Mouse (Mus musculus) left cerebral cortex, postnatal 36 days (tissue): Measurements from ENCODE around the gene Dnaaf5. TPM values are rescaled to one million over a fixed set of nuclear protein-coding genes. Genes with fewer than 3 reads are reported as not detected.

Experiments
- DNase-seq, 2 experiments: peaks; one replicate each; pipeline ENCODE4 v3.0.0; 2021 to 2022; ENCODE audit warnings: low spot score in 2 of 2, mixed read lengths in 1 of 2
- intact Hi-C: fragments of 180-260 bp; cut with DNase I; formaldehyde crosslinking; loops from one replicate; pipeline ENCODE4 v1.15.1; 2025
- total RNA-seq, 2 experiments: library from RNA; stranded (reverse); gene quantifications; 2 replicates each; pipeline ENCODE4 v1.2.3; 2021

Dnaaf5 gene
- total RNA-seq, result 1 to 10 TPM; 6.7 to 7.7 TPM

GRCm38 (mm10) chr5:139149681-139150602, at the start of gene Dnaaf5, which contains the start of gene Prkar1b:
Gene Dnaaf5 (plus strand): TSS chr5:139150223.
Gene Prkar1b (minus strand): TSS chr5:139150001.
- DNase-seq, result peak; percentile 95 to 96
- intact Hi-C loops, result no loop called here

GRCm38 (mm10) chr5:139101783-139102182, 48.2 kb upstream of the Dnaaf5 start:
- intact Hi-C loops, result no loop called here
- DNase-seq, result no peak

- intact Hi-C loops, result no loop called here
These were observed 42.2 kb upstream of the Dnaaf5 start for GRCm38 (mm10) chr5:139107815-139108214.

GRCm38 (mm10) chr5:139110140-139110855, 39.7 kb upstream of the Dnaaf5 start:
- intact Hi-C loops, result no loop called here
- no peak for DNase-seq

More at GRCm38 (mm10) chr5:139107815-139108214, 42.2 kb upstream of the Dnaaf5 start:
- DNase-seq, result no peak

- intact Hi-C loops, result no loop called here
These were observed 38.0 kb upstream of the Dnaaf5 start for GRCm38 (mm10) chr5:139111991-139112390.

GRCm38 (mm10) chr5:139112418-139112817, 37.6 kb upstream of the Dnaaf5 start:
- intact Hi-C loops, result no loop called here
- DNase-seq, result no peak

More at GRCm38 (mm10) chr5:139111991-139112390, 38.0 kb upstream of the Dnaaf5 start:
- DNase-seq, result peak; percentile 43 to 46

GRCm38 (mm10) chr5:139114876-139115275, 35.1 kb upstream of the Dnaaf5 start:
- intact Hi-C loops, result no loop called here
- DNase-seq, result no peak

GRCm38 (mm10) chr5:139115507-139115906, 34.5 kb upstream of the Dnaaf5 start:
- intact Hi-C loops, result no loop called here
- no peak for DNase-seq

GRCm38 (mm10) chr5:139118139-139118960, 31.7 kb upstream of the Dnaaf5 start:
- intact Hi-C loops, result no loop called here
- DNase-seq, result no peak

- no peak for DNase-seq
- intact Hi-C loops, result no loop called here
These were observed 31.1 kb upstream of the Dnaaf5 start for GRCm38 (mm10) chr5:139118961-139119276.

- no peak for DNase-seq
- intact Hi-C loops, result loop anchor here (5.0 kb wide), 1 partner anchor 48 kb away; no protein-coding TSS in a partner anchor
These were observed 24.3 kb upstream of the Dnaaf5 start for GRCm38 (mm10) chr5:139125717-139126116.

- no peak for DNase-seq
- intact Hi-C loops, result loop anchor here (5.0 kb wide), 1 partner anchor 51 kb away; no protein-coding TSS in a partner anchor
These were observed 21.5 kb upstream of the Dnaaf5 start for GRCm38 (mm10) chr5:139128476-139129065.

- DNase-seq, result peak in 1 of 2 experiments; percentile 55
- intact Hi-C loops, result loop anchor here (5.0 kb wide), 1 partner anchor 52 kb away; no protein-coding TSS in a partner anchor
These were observed 20.9 kb upstream of the Dnaaf5 start for GRCm38 (mm10) chr5:139129078-139129477.

- intact Hi-C loops, result loop anchor here (5.0 to 10.0 kb wide), 2 partner anchors 52 to 135 kb away; partner anchors contain the start of gene Pdgfa
- peak; percentile 76 to 79 for DNase-seq
These were observed 20.4 kb upstream of the Dnaaf5 start for GRCm38 (mm10) chr5:139129572-139130151.

- intact Hi-C loops, result loop anchor here (10.0 kb wide), 1 partner anchor 136 kb away; the partner anchor contains the start of gene Pdgfa
- DNase-seq, result no peak
These were observed 19.7 kb upstream of the Dnaaf5 start for GRCm38 (mm10) chr5:139130351-139130750.

GRCm38 (mm10) chr5:139134501-139134900, 15.5 kb upstream of the Dnaaf5 start:
- no peak for DNase-seq
- intact Hi-C loops, result loop anchor here (10.0 kb wide), 1 partner anchor 140 kb away; the partner anchor contains the start of gene Pdgfa

GRCm38 (mm10) chr5:139136341-139136740, 13.7 kb upstream of the Dnaaf5 start:
- intact Hi-C loops, result loop anchor here (5.0 to 10.0 kb wide), 2 partner anchors 51 to 142 kb away; partner anchors contain the start of gene Pdgfa
- DNase-seq, result no peak

GRCm38 (mm10) chr5:139137176-139137575, 12.8 kb upstream of the Dnaaf5 start:
- no peak for DNase-seq
- intact Hi-C loops, result loop anchor here (5.0 to 10.0 kb wide), 2 partner anchors 50 to 142 kb away; partner anchors contain the start of gene Pdgfa
